Mouse (Mus musculus) midbrain, embryonic 15.5 days (tissue): ENCODE data around the gene Eya2. TPM values are rescaled to one million over a fixed set of nuclear protein-coding genes. Genes with fewer than 3 reads are reported as not detected.
"Not testable (repeated sequence)": the region's sequence is repeated elsewhere in the genome, so short reads cannot be mapped to it uniquely, and the experiment has no call there.

Source experiments
- ATAC-seq: fragments of 200-750 bp; cut with Nextera tagmentation; replicated peaks from 2 replicates; pipeline ENCODE4 v1.8.0; 2017; ENCODE audit warnings: moderate TSS enrichment
- H3K27ac ChIP-seq: fragments of 300-500 bp; sonication (generic); 2 replicates; pipeline ENCODE4 v1.5.1; 2015; ENCODE audit warnings: mild to moderate bottlenecking, inconsistent platforms
- H3K27me3 ChIP-seq: fragments of 300-500 bp; sonication (generic); replicated peaks from 2 replicates; pipeline ENCODE4 v1.6.1; 2015; ENCODE audit warnings: inconsistent platforms
- H3K36me3 ChIP-seq: fragments of 300-500 bp; sonication (generic); replicated peaks from 2 replicates; pipeline ENCODE4 v1.6.1; 2015; ENCODE audit warnings: inconsistent platforms
- H3K4me1 ChIP-seq: fragments of 300-500 bp; sonication (generic); 2 replicates; pipeline ENCODE4 v1.6.1; 2015; ENCODE audit warnings: inconsistent platforms
- H3K4me2 ChIP-seq: fragments of 300-500 bp; sonication (generic); 2 replicates; pipeline ENCODE4 v1.6.1; 2015; ENCODE audit warnings: inconsistent platforms, mild to moderate bottlenecking, moderate library complexity
- H3K4me3 ChIP-seq: fragments of 300-500 bp; sonication (generic); 2 replicates; pipeline ENCODE4 v1.5.1; 2015; ENCODE audit warnings: mild to moderate bottlenecking, inconsistent platforms
- H3K9ac ChIP-seq: fragments of 300-500 bp; sonication (generic); 2 replicates; pipeline ENCODE4 v1.6.1; 2015; ENCODE audit warnings: mild to moderate bottlenecking, inconsistent platforms
- H3K9me3 ChIP-seq: fragments of 300-500 bp; sonication (generic); 2 replicates; pipeline ENCODE4 v1.6.1; 2016; ENCODE audit warnings: inconsistent platforms
- WGBS: fragments of 180-500 bp; shearing (Covaris S2); methylation state at CpG from one replicate; pipeline ENCODE4 v1.1.7; 2015; ENCODE audit warnings: mixed read lengths; 5-methylcytosine and 5-hydroxymethylcytosine counted together
- polyA plus RNA-seq: library from polyadenylated mRNA; unstranded; fragments of >200 nt; fragmentation: Nextera tagmentation; extraction: Ambion mirVana; gene quantifications from 2 replicates; pipeline ENCODE4 v1.2.1, GENCODE M21; 2015

Gene Eya2
- polyA plus RNA-seq, 1 experiment from 2014 or later, result 4.6 TPM

- 62% methylated on average over 8 of the region's 8 CpGs for WGBS
Measured at GRCm38 (mm10) chr2:165797876-165798275, 203.0 kb downstream of the Eya2 start.

DNA sequence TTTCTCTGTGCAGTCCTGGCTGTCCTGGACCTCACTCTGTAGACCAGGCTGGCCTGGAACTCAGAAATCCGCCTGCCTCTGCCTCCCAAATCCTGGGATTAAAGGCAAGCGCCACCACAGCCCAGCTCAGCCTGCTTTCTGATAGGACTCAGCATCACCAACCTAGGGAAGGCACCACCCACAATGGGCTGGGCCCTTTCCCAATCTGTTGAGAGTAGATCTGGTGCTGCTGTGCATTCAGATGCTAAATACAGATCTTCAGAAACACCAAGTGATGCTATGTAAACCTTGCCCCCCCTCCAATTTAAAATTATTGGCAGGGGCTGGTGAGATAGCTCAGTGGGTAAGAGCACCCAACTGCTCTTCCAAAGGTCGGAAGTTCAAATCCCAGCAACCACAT lies 205.3 kb downstream of the Eya2 start:
- not testable (repeated sequence) for H3K9me3 ChIP-seq, H3K4me2 ChIP-seq, ATAC-seq, H3K4me1 ChIP-seq, H3K4me3 ChIP-seq, H3K9ac ChIP-seq, H3K27me3 ChIP-seq, H3K27ac ChIP-seq
- peaks cover 47% of the 10 kb centered on the region for H3K36me3 ChIP-seq
- WGBS, result 92% methylated on average over 3 of the region's 3 CpGs

More at GRCm38 (mm10) chr2:165797876-165798275, 203.0 kb downstream of the Eya2 start:
- no peaks in the 10 kb centered on the region for H3K27me3 ChIP-seq
- no peaks in the 10 kb centered on the region for H3K9me3 ChIP-seq
- no peak overlapping the region for H3K4me3 ChIP-seq
- no peak overlapping the region for H3K4me2 ChIP-seq
- H3K36me3 ChIP-seq, result peaks cover 49% of the 10 kb centered on the region
- no peak overlapping the region for H3K9ac ChIP-seq
- no peak overlapping the region for H3K27ac ChIP-seq
- H3K4me1 ChIP-seq, result no peaks in the 10 kb centered on the region
- ATAC-seq, result no peak

- H3K27ac ChIP-seq, result no peak overlapping the region
- no peaks in the 10 kb centered on the region for H3K27me3 ChIP-seq
- H3K9ac ChIP-seq, result no peak overlapping the region
- 97% methylated on average over 12 of the region's 12 CpGs for WGBS
- H3K36me3 ChIP-seq, result peaks cover 53% of the 10 kb centered on the region
- no peaks in the 10 kb centered on the region for H3K9me3 ChIP-seq
- no peaks in the 10 kb centered on the region for H3K4me1 ChIP-seq
- H3K4me2 ChIP-seq, result no peak overlapping the region
- ATAC-seq, result no peak
- H3K4me3 ChIP-seq, result no peak overlapping the region
Measured at GRCm38 (mm10) chr2:165808179-165808975, 213.5 kb downstream of the Eya2 start.

- 0 out of 2 replicates have a peak, but pooled peaks cover 5% of the 10 kb centered on the region for H3K4me1 ChIP-seq
- WGBS, result 96% methylated on average over 5 of the region's 5 CpGs
- no peaks in the 10 kb centered on the region for H3K27me3 ChIP-seq
- H3K4me2 ChIP-seq, result no peak overlapping the region
- H3K4me3 ChIP-seq, result no peak overlapping the region
- no peaks in the 10 kb centered on the region for H3K9me3 ChIP-seq
- no peak overlapping the region for H3K9ac ChIP-seq
- ATAC-seq, result no peak
- H3K36me3 ChIP-seq, result peaks cover 57% of the 10 kb centered on the region
- H3K27ac ChIP-seq, result no peak overlapping the region
Measured at GRCm38 (mm10) chr2:165809091-165809490, 214.3 kb downstream of the Eya2 start.

GRCm38 (mm10) chr2:165809901-165810477 lies 215.2 kb downstream of the Eya2 start:
- H3K4me1 ChIP-seq, result 0 out of 2 replicates have a peak, but pooled peaks cover 5% of the 10 kb centered on the region
- H3K36me3 ChIP-seq, result peaks cover 55% of the 10 kb centered on the region
- no peak overlapping the region for H3K4me3 ChIP-seq
- H3K27me3 ChIP-seq, result no peaks in the 10 kb centered on the region
- no peak overlapping the region for H3K27ac ChIP-seq
- WGBS, result 80% methylated on average over 5 of the region's 5 CpGs
- no peak for ATAC-seq
- H3K9ac ChIP-seq, result no peak overlapping the region
- H3K9me3 ChIP-seq, result no peaks in the 10 kb centered on the region
- H3K4me2 ChIP-seq, result no peak overlapping the region

GRCm38 (mm10) chr2:165811536-165811935 lies 216.7 kb downstream of the Eya2 start:
- no peaks in the 10 kb centered on the region for H3K27me3 ChIP-seq
- no peak overlapping the region for H3K4me2 ChIP-seq
- H3K9ac ChIP-seq, result no peak overlapping the region
- no peaks in the 10 kb centered on the region for H3K9me3 ChIP-seq
- 65% methylated on average over 5 of the region's 5 CpGs for WGBS
- H3K4me3 ChIP-seq, result no peak overlapping the region
- H3K36me3 ChIP-seq, result peaks cover 49% of the 10 kb centered on the region
- H3K27ac ChIP-seq, result no peak overlapping the region
- ATAC-seq, result no peak
- H3K4me1 ChIP-seq, result 0 out of 2 replicates have a peak, but pooled peaks cover 5% of the 10 kb centered on the region

DNA sequence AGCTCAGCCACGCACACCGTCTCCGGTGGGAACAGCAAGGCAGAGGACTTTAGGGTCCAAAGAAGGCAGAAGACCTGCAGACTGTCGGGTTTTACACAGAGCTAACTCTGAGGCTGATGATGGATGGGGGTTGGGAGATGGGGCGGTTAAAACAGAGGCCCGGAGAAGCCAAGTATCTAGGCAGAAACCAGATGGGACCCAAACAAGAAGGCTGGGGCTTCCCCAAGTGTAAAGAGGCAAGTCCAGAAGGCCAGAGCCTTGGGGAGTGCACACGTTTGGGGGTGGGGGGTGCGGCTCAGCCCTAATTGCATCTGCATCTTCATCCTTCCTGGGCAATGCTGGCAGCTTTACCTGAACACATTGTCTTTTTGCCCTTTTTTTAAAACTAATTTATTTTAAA lies 218.1 kb downstream of the Eya2 start:
- Histone ChIP-seq H3K36me3 (peaks cover 37% of the 10 kb centered on the region), H3K4me1 (0 out of 2 replicates have a peak, but pooled peaks cover 5% of the 10 kb centered on the region)

GRCm38 (mm10) chr2:165815103-165815880 lies 220.5 kb downstream of the Eya2 start:
- no peak overlapping the region for H3K4me3 ChIP-seq
- peaks cover 28% of the 10 kb centered on the region for H3K36me3 ChIP-seq

More for the DNA sequence above, 218.1 kb downstream of the Eya2 start:
- ATAC-seq, result no peak
- no peaks in the 10 kb centered on the region for H3K27me3 ChIP-seq
- H3K9me3 ChIP-seq, result no peaks in the 10 kb centered on the region
- no peak overlapping the region for H3K27ac ChIP-seq
- H3K4me2 ChIP-seq, result no peak overlapping the region
- H3K9ac ChIP-seq, result no peak overlapping the region
- WGBS, result 83% methylated on average over 8 of the region's 8 CpGs
- no peak overlapping the region for H3K4me3 ChIP-seq

DNA sequence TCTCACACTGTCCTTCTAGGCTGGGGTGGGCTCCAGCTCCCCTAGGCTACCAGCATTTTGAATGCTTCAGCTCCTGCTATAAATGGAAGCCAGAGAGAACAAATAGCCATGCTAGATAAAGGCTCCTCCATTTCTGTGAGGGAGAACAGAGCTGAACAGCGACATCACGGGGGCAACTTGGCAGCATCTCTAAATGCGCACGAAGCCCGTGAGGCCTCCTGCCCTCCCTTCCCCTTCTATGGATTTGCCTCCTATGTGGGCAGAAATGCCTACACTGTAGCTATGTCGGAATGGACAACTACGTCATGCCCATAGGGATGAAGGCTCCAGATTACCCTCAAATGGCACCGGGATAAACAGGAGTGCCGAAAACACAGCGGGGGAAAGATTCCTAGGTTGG lies 222.6 kb downstream of the Eya2 start:
- Histone ChIP-seq H3K27ac (peak overlapping the region; percentile 35; the same call in 1 of the 2 replicates), H3K4me2 (no peak overlapping the region), H3K9me3 (no peaks in the 10 kb centered on the region), H3K4me1 (peaks cover 8% of the 10 kb centered on the region), H3K36me3 (peaks cover 11% of the 10 kb centered on the region; the same call in 1 of the 2 replicates), H3K4me3 (no peak overlapping the region), H3K27me3 (no peaks in the 10 kb centered on the region), H3K9ac (no peak overlapping the region)
- 86% methylated on average over 10 of the region's 10 CpGs for WGBS
- no peak for ATAC-seq

More at GRCm38 (mm10) chr2:165815103-165815880, 220.5 kb downstream of the Eya2 start:
- no peak for ATAC-seq
- peak overlapping the region; percentile 26; the same call in 1 of the 2 replicates for H3K27ac ChIP-seq
- no peaks in the 10 kb centered on the region for H3K27me3 ChIP-seq
- 86% methylated on average over 25 of the region's 28 CpGs for WGBS
- no peak overlapping the region for H3K4me2 ChIP-seq
- H3K4me1 ChIP-seq, result peaks cover 8% of the 10 kb centered on the region
- H3K9ac ChIP-seq, result no peak overlapping the region
- H3K9me3 ChIP-seq, result no peaks in the 10 kb centered on the region

DNA sequence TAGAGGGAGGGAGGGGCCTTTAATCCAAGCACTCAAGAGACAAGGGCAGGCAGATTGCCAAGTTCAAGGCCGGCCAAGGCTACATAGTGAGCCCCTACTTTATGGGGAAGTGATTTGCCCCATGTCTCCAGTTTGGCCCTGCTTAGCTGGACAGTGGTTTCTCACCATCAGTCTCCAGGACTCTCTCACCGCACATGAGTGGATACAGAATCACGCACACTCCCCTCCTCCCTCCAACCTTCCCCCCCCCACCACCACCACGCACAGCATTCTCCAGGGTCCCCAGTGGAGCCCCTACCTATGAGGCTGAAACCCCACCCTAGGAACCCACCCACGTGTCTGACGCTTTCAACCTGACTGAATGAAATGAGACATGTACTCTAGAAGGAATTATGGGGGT lies 223.7 kb downstream of the Eya2 start:
- no peak for ATAC-seq
- Histone ChIP-seq H3K36me3 (peaks cover 9% of the 10 kb centered on the region; the same call in 1 of the 2 replicates), H3K4me2 (no peak overlapping the region), H3K9ac (no peak overlapping the region), H3K4me3 (no peak overlapping the region), H3K27ac (no peak overlapping the region), H3K9me3 (no peaks in the 10 kb centered on the region), H3K4me1 (peaks cover 8% of the 10 kb centered on the region), H3K27me3 (no peaks in the 10 kb centered on the region)
- 87% methylated on average over 6 of the region's 6 CpGs for WGBS

GRCm38 (mm10) chr2:165818985-165819948 lies 224.4 kb downstream of the Eya2 start:
- Histone ChIP-seq H3K4me3 (no peak overlapping the region), H3K36me3 (peaks cover 9% of the 10 kb centered on the region; the same call in 1 of the 2 replicates), H3K4me2 (no peak overlapping the region), H3K9ac (no peak overlapping the region), H3K9me3 (no peaks in the 10 kb centered on the region), H3K27ac (no peak overlapping the region; the same call in 1 of the 2 replicates), H3K4me1 (peaks cover 3% of the 10 kb centered on the region), H3K27me3 (no peaks in the 10 kb centered on the region)
- peak; percentile 70 for ATAC-seq
- 78% methylated on average over 10 of the region's 10 CpGs for WGBS
